Mouse (Mus musculus) forebrain, embryonic 14.5 days (tissue): ENCODE data around the gene Cd3e. TPM values are rescaled to one million over a fixed set of nuclear protein-coding genes. Genes with fewer than 3 reads are reported as not detected.

Experiments used
- polyA plus RNA-seq: library from polyadenylated mRNA; unstranded; fragments of >200 nt; fragmentation: Nextera tagmentation; extraction: Ambion mirVana; gene quantifications from 2 replicates; pipeline ENCODE4 v1.2.1, GENCODE M21; 2014

Cd3e gene
- polyA plus RNA-seq, 1 experiment from 2014 or later: not detected

Other genes starting within 250 kb of the Cd3e start
- 138 and 152 TPM in 2 replicates for gene Arcn1, start 241.8 kb downstream of the Cd3e start, polyA plus RNA-seq
- 178 and 206 TPM in 2 replicates for gene Ift46, start 241.7 kb downstream of the Cd3e start, polyA plus RNA-seq
- 4.7 and 5.9 TPM in 2 replicates for gene Tmem25, start 210.3 kb downstream of the Cd3e start, polyA plus RNA-seq
- 0.28 and 0.36 TPM in 2 replicates for gene Ttc36, start 206.6 kb downstream of the Cd3e start, polyA plus RNA-seq
- 9.6 and 16.0 TPM in 2 replicates for gene Kmt2a, start 128.3 kb downstream of the Cd3e start, polyA plus RNA-seq
- gene Atp5l, start 88.9 kb downstream of the Cd3e start, polyA plus RNA-seq: 680 and 882 TPM in 2 replicates
- gene Ube4a, start 44.0 kb downstream of the Cd3e start, polyA plus RNA-seq: 46.0 and 53.0 TPM in 2 replicates
- not detected in 2 replicates for gene Cd3g, start 29.2 kb downstream of the Cd3e start, polyA plus RNA-seq
- gene Cd3d, start 27.8 kb downstream of the Cd3e start, polyA plus RNA-seq: not detected in 2 replicates
- 0.18 and 0.38 TPM in 2 replicates for gene Mpzl2, start 30.2 kb upstream of the Cd3e start, polyA plus RNA-seq
- gene Mpzl3, start 45.6 kb upstream of the Cd3e start, polyA plus RNA-seq: 1.3 and 1.5 TPM in 2 replicates
- 0.15 TPM in 1 of 2 replicates, not detected in the other for gene Jaml, start 69.6 kb upstream of the Cd3e start, polyA plus RNA-seq
- gene Scn2b, start 108.2 kb upstream of the Cd3e start, polyA plus RNA-seq: 3.0 and 4.1 TPM in 2 replicates
- 0.11 and 0.12 TPM in 2 replicates for gene Scn4b, start 128.8 kb upstream of the Cd3e start, polyA plus RNA-seq
- gene BC049352, start 172.4 kb upstream of the Cd3e start, polyA plus RNA-seq: not detected in 2 replicates
- not detected in 2 replicates for gene Tmprss4, start 194.5 kb upstream of the Cd3e start, polyA plus RNA-seq